Mouse (Mus musculus): ENCODE results near the gene Kcnj8.
"Not testable (repeated sequence)": the region's sequence is repeated elsewhere in the genome, so short reads cannot be mapped to it uniquely, and the experiment has no call there.

Kcnj8 gene

DNA sequence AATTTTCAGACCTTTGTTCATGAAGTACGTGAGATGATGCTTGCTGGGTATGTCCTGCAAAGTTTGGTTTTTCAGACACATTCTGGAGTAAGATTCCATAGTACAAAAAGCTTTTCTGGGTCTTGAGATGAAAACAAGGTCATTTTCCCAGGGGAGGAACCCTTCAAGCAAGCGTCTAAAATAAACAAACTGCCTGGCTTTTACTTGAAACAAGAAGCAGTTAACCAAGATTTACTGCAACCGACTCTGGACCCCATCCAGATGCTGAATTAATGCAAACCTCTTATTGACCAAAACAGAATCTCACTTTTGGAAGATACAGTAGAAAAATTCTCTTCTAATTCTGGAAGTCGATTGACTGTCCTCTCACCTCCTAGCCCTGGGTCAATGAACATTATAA is 20.5 kb downstream of the Kcnj8 start:
- DNase-seq (ENCODE audit: low read depth, low spot score), result no peak

DNA sequence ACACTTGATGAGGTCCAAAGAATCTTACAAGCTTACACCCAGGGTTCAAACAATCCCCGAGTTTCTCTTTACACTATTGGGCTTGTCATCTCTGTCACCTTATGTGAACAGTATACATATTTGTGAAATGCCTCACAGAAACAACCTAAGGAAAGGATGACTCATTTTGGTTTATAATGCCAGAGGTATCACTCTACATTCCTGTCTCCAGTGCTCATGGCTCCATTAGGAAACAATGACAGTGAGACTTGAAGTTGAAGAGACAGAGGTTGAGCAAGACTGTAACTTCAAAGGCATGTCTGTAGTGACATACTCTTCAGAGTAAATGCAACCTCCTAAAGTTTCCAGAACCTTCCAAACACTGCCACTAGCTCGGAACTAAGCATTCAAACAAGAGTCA is 23.0 kb downstream of the Kcnj8 start:
- peak; percentile 88 for DNase-seq (ENCODE audit: low read depth, low spot score)

DNA sequence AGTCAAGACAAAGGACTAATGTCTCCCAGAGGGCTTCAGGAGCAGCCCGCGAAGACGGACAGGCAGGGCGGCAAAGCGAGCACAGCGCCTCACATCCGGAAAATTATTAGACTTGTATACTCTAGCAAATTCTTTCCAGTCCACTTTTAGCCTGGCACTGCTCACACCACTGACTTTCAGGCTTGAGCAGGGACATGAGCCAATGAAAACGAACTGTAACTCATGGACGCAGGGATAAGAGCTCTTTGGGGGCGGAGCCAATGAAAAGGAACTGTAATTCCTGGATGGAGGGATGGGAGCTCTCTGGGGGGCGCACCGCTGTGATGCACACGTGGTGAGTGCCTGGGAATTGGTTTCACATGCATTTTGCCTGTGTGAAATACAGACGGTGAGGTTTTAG is 26.3 kb downstream of the Kcnj8 start:
- DNase-seq (ENCODE audit: low read depth, low spot score), result peak; percentile 32

DNA sequence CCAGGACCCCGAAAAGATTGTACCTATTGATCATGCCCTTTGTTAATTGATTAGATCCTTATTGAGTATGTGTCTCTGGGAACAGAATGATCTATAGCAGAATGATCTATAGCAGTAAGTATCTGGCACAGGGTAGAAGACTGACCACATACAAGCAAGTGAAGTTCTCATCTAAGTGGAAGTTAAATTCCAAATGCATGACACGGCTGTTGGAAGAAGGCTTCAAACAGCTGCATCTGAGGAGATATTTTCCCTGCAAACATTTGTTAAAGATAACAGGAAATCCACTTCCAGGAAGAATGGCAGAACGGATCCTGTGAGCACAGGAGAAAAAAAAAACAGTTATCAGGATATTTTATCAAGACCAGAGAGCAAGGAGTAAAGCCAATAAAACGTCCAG is 27.8 kb downstream of the Kcnj8 start:
- DNase-seq (ENCODE audit: low read depth, low spot score), result peak; percentile 72

DNA sequence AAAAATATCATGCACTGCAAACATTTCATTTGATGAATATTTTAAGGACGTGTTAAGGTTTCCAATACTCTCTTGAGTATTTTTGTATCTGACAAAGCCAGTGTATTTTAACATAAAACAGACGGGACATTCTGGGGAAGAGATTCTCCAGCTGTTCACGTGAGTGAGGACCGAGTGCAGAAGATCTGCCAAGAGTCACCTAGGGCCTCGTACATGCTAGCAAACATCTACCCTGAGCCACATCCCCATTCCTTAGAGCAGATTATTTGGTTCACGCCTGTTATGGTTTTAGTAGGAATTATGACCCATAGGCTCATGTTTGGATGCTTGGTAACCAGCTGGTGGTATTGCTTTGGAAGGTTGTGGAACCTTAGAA is 28.6 kb downstream of the Kcnj8 start:
- no peak for DNase-seq (ENCODE audit: low read depth, low spot score)

DNA sequence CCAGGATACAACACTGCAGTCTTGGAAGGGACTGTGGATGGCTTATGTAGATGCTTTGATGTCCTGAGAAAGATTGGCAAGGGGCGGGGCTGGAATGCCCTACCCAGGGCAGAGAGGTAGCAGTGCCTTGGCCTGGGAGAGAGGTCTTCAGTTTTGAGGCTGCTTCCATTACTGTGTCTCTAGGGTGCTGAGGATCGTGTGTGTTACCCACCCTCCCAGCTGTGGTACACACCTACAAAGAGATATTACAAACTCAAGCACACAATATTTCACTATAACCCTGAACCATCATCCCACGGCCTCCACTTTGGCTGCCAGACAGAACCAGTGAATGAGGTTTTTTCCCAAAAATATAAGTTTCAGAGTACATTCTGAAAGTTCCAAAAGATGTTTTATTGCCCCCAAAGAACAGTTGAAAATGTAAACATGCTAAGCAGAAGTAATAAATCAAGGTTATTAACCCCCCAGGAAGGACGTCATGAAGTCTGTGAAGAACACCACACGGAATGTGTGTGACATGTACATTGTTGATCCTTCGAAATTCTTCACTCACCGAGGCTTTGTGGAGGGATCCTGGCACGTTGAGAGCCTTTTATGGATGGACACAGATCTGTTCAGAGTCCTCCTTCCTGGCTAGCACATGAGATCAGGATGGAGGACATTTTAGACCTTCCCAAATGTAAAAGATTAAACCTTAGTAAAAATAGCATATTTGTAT is 29.2 kb downstream of the Kcnj8 start:
- DNase-seq (ENCODE audit: low read depth, low spot score), result no peak

DNA sequence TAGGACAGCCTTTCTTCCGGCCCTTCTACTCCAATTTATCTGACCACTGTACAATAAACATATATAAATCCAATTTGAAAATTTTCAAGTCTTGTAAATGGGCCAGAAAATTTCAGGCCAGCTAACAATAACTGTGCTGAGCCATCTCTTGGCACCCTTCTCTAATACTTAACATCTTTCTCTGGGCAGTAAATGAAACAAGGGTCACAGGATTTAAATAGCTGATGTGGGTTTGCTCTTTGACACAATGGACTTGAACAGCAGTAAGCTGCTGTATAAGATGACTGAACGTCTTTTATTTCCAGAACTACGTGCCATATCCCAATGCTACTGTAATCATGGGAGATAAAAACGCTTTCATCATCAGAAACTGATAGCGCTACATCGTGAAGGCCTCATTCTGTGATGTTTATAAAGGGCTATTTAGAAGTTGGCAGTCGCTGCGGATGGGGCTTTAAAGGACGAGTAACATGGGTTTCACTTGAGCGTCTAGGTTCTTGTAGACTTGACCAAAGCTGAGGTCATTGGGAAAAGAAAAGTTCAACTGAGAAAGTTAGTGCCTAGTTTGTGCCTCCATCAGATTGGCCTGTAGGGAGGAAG is 30.8 kb downstream of the Kcnj8 start:
- DNase-seq (ENCODE audit: low read depth, low spot score), result no peak

DNA sequence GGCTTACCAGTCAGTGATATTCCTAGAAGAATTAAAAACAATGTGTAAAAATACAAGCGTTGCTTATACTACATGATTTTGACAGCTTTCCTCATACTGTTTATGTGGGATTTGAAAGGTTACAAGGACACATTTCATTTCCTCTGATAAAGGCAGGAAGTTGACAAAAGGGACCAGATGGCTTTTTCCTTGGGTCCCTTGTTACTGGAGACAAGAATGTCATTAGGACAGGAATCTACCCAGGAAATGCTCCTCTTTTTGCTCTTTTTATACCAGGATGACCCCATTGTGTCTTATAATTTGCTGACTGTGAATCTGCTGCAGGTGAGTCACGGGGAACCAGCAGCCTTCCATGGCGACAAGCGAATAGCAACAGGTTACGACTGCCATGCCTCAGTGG is 31.3 kb downstream of the Kcnj8 start:
- DNase-seq (ENCODE audit: low read depth, low spot score), result no peak

DNA sequence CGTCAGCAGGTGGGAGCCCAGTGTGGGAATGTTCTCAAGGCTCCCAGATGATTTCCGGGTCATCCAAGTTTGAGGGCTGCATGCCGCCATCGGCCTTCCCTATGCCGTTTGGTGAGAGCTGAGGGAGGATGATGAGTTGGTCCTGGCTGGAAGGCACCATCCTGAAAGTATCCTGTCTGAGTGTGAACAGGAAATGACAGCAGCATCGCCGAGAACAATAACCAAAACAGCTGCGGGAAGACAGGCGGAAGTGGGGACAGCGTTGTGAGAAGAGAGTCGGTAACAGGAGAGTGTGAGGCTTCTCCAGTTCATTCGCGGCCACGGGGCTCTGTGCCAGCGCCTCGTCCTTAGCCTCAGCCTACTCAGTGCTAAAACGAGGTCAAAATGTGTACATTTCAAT is 32.9 kb downstream of the Kcnj8 start:
- no peak for DNase-seq (ENCODE audit: low read depth, low spot score)

DNA sequence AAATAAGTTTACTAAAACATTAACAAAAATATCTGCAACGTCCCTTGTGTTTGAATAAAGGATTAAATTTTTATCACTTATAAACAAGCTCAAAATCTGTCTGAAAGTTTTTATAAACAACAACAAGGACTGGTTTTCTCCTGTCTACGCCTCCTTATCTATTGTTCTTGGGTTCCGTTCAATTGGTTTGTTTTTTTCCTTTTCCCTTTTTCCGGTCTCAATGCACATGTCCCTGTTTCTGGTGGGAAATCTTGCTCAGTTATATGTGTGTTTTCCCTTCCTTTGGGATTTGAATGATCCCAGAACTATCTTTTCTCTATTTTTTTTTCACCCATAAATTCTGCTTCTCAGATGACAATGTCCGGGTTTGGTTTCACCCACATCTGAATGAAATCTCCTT is 38.0 kb downstream of the Kcnj8 start:
- DNase-seq (ENCODE audit: low read depth, low spot score), result no peak

DNA sequence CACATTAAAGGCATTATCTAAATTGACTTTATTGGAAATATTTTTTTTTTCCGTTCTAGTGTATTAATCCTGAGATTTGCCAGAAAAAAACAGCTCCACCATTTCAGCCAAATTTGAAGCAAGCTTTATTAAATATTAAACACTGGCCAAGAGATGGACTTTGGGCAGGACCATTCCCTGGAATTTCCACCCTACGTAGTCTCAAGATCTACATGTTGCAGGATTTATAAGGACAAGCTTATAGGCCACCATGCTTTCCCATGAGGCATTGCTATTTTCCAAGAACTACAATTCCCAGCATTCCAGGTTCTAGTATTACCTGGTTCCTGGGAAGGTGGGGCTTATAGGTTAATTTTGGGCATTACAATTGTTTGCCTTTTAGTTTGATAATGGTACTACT is 38.7 kb downstream of the Kcnj8 start:
- no peak for DNase-seq (ENCODE audit: low read depth, low spot score)

DNA sequence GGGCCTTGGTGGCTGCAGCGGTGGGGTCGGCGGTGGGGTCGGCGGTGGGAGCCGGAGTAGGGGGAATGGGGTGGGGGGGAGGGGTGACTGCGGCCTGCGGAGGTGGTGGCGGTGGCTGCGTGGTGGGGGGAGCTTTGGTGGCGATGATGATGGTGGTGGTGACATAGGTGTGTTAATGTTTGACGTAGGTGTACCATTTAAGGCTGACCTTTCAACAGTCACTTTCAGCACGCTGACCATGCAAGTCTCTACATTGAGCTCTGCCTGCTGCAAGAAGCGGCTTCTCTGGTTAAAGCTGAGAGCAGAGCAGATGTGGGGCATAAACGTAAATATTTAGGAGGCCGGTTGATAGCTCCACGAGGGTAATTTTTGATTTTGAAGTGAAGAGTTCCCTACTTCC is 39.3 kb downstream of the Kcnj8 start:
- DNase-seq (ENCODE audit: low read depth, low spot score), result no peak

DNA sequence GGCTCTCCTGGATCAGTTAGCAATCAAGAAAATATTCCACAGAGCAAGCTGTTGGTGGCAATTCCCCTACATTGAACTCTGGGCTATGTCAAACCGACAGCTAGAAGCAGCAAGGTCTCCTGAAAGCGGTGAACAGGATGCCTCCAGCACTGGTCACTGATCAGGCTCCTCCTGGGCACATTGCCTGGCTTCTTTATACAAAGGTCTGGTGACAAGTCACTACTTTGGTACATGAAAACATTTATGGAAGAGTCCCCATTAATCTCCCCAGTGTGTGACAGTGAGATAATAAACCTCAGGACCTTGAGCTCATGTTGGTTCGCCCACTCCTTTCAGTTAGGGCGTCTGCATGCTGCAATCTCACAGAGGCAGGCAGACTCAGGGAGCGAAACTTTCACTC is 41.0 kb downstream of the Kcnj8 start:
- DNase-seq (ENCODE audit: low read depth, low spot score), result peak; percentile 28

DNA sequence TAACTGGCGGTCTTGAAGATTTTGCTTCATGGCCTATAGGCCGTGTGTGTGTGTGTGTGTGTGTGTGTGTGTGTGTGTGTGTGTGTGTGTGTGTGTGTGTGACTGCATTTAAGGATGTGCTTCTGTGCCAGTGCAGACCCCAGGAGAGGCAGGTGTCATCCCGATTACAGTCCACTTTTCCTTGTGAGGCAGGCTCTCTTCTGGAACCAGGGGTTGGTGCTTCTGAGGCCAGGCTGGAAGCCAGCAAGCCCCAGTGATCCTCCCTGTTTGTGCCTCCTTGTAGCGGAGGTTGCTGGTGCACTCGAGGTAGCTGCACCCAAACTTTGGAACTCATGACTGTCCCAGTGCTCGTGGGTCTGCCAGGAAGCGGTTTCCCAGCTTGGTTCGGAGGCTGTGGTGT is 41.7 kb downstream of the Kcnj8 start:
- DNase-seq (ENCODE audit: low read depth, low spot score), result no peak

DNA sequence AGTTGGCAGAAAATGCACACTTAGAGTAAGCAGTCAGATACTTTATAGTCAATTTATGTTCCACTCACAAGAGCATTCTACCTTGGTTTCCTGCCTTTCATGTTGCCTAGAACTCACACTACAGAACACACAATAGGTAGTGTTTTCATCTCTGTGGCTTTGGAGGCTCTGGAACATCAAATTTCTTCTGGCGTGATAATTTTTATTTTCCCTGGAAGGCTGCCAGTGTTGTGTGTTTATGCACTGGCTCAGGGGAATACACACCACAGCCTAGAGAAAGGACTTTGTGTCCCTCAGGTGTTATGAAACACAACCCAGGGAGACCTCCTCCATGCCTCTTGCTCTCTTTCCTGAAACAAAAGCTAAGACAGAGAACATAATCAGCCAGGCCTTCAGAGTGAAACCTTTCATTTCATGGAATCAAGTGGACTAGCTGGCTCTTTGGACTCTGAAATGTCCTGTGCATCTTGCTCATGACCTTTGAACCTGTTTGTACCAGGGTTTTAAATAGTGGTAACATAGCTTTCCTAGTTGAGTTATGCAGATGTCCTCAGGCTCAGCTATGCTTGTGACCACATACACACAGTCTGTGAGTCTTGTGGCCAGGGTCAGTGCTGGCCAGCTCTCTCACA is 43.4 kb downstream of the Kcnj8 start:
- no peak for DNase-seq (ENCODE audit: low read depth, low spot score)

DNA sequence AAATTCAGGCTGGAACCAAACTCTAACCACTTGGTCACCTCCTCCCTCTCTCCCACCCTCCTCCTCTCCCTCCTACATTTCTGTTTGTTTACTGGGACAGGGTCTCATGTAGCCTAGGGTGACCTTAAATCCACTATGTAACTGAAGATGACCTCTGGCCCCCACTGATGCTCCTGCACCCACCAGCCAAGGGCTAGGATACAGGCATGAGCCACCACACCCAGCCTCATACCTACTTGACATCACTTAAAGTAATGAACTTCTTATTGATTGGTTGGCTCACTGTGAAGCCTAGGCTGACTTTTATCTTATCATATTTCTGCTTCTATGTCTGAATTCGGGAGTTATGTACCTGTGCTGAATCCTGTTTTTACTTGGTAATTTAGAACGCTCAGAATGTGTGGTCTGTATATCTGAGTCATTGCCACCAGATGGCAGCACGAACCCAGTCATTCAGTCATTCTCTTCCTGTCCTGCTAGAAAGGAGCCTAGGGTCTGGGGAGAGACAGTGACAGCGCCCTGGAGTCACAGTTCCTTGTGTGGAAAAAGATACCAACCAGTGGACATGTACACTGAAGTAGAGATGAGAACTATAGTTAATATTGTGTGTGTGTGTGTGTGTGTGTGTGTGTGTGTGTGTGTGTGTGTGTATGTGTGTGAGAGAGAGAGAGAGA is 46.6 kb downstream of the Kcnj8 start:
- peak; percentile 79 for DNase-seq (ENCODE audit: low read depth, low spot score)

DNA sequence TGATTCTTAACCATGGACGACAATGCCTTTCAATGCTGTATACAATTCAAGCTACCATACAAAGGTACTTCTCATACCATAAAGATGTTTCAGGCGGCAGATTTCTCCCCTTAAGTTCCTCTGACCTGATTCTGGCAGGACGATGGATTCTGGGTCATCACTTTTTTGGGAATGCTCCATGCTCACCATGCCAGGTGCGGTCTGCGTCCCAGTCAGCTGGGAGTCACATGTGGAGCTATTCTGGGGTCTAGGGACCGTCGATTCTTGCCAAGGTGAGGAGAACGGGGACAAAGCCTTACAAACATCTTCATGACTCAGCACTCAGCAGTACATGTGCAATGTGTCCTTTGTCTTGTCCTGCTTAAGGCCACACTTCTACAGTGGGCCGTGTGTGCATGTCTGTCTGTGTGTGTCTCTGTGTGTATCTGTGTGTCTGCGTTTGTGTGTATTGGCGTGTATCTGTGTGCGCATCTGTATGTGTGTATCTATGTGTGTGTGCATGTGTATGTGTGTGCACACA is 49.8 kb downstream of the Kcnj8 start:
- DNase-seq (ENCODE audit: low read depth, low spot score), result no peak

DNA sequence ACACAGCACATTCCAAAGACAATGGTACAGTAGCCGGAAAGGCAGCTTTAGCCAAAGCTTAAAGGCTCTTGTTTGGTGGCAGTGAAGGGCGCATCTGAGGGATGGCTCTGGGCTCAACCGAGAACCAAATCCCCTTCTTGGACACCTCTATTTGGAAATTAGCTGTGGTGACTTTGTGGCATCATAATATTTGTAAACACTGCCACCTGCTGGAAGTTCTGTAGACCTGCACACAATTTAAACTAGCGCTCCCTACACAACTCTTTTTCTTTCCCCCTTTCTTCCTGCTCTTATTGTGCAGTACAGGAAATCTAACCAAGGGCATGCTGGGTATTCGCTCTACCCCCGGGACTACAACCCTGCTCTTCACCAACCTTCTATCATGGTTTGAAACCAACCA is 52.3 kb downstream of the Kcnj8 start:
- DNase-seq (ENCODE audit: low read depth, low spot score), result peak; percentile 81

DNA sequence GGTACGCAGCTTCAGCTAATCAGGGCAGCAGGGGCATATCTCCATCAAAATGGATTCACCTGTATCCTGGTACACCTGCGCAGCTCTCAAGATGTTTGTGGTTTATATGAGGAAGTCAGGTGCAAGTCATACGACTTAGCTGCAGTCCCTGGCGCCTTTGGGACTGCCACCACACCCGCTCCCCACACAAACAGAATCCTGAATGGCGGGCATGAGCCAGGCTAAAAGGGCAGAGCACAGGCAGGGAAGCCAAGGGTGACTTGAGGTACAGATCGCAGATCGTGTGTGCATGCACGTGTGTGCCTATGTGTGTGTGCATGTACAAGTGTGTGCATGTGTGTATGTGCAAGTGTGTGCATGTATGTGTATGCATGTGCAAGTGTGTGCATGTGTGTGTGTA is 56.0 kb downstream of the Kcnj8 start:
- not testable (repeated sequence) for DNase-seq (ENCODE audit: low read depth, low spot score)

DNA sequence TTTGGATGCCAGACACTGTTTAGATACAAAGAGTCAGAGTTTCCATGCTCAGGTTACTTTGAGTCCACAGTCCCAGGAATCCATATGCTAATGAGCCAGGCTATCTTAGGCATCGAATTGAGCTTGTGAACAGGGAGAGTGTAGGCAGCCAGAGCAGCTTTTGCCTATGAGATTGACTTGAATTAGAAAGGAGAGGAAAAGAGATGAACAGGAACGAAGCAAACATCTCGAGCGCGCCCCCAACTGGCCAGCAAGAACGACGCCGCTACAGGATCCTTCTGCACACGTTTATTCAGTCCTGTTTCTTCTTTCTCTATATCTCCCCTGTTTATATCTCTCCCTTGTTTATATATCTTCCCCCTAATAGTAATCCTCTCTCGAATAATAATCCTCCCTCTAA is 56.5 kb downstream of the Kcnj8 start:
- DNase-seq (ENCODE audit: low read depth, low spot score), result no peak

All from 3T3-L1 (cell line).